Mouse (Mus musculus) embryonic facial prominence, embryonic 15.5 days (tissue): ENCODE measurements around the gene Rph3al. TPM values are rescaled to one million over a fixed set of nuclear protein-coding genes. Genes with fewer than 3 reads are reported as not detected.

Source experiments
- ATAC-seq: fragments of 200-750 bp; cut with Nextera tagmentation; 2 replicates; pipeline ENCODE4 v1.8.0; 2017; ENCODE audit warnings: low read depth, moderate TSS enrichment; ENCODE audit not compliant: insufficient number of reproducible peaks, low FRiP score, low TSS enrichment
- H3K27ac ChIP-seq: fragments of 300-500 bp; sonication (generic); replicated peaks from 2 replicates; pipeline ENCODE4 v1.5.1; 2015; ENCODE audit warnings: mild to moderate bottlenecking, inconsistent platforms
- H3K27me3 ChIP-seq: fragments of 300-500 bp; sonication (generic); 2 replicates; pipeline ENCODE4 v1.6.1; 2015; ENCODE audit warnings: inconsistent platforms
- H3K36me3 ChIP-seq: fragments of 300-500 bp; sonication (generic); 2 replicates; pipeline ENCODE4 v1.6.1; 2015; ENCODE audit warnings: mild to moderate bottlenecking, inconsistent platforms
- H3K4me1 ChIP-seq: fragments of 300-500 bp; sonication (generic); 2 replicates; pipeline ENCODE4 v1.6.1; 2015; ENCODE audit warnings: inconsistent platforms
- H3K4me2 ChIP-seq: fragments of 300-500 bp; sonication (generic); replicated peaks from 2 replicates; pipeline ENCODE4 v1.6.1; 2015; ENCODE audit warnings: mild to moderate bottlenecking, inconsistent platforms
- H3K4me3 ChIP-seq: fragments of 300-500 bp; sonication (generic); replicated peaks from 2 replicates; pipeline ENCODE4 v1.5.1; 2015; ENCODE audit warnings: mild to moderate bottlenecking, inconsistent platforms
- H3K9ac ChIP-seq: fragments of 300-500 bp; sonication (generic); 2 replicates; pipeline ENCODE4 v1.6.1; 2015; ENCODE audit warnings: inconsistent platforms
- H3K9me3 ChIP-seq: fragments of 300-500 bp; sonication (generic); replicated peaks from 2 replicates; pipeline ENCODE4 v1.6.1; 2016; ENCODE audit warnings: inconsistent platforms
- WGBS: fragments of 180-500 bp; shearing (Covaris S2); methylation state at CpG from one replicate; pipeline ENCODE4 v1.1.7; 2015; 5-methylcytosine and 5-hydroxymethylcytosine counted together
- polyA plus RNA-seq: library from polyadenylated mRNA; unstranded; fragments of >200 nt; fragmentation: Nextera tagmentation; extraction: Ambion mirVana; gene quantifications from 2 replicates; pipeline ENCODE4 v1.2.1, GENCODE M21; 2015

Rph3al gene
- polyA plus RNA-seq, 1 experiment from 2014 or later: 3.6 TPM

DNA sequence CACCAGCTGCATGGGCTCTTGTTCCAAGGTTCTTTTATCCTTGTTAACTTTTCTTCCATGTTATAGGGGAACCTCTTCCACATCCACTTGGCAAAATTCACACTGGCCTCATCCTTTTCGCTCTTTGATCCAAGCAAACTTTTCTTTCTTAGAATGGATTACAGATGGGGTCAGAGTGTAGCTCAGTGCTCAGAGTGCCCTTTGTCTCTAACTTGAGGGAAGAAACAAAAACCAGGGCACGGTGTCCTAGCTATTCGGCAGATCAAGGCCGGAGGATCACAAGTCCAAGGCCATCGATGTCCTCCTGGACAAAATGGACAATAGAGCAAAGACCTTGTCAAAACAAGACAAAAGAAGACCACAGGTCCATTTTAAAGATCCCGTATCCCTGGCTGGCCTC lies 30.5 kb upstream of the Rph3al start:
- ATAC-seq: no peak
- Histone ChIP-seq H3K36me3 (no peaks in the 10 kb centered on the region), H3K27ac (no peak overlapping the region), H3K4me2 (no peak overlapping the region), H3K4me1 (peaks cover 33% of the 10 kb centered on the region), H3K9me3 (no peaks in the 10 kb centered on the region), H3K9ac (no peak overlapping the region), H3K27me3 (0 out of 2 replicates have a peak, but pooled peaks cover 15% of the 10 kb centered on the region), H3K4me3 (no peak overlapping the region)
- 88% methylated on average over 6 of the region's 6 CpGs for WGBS

DNA sequence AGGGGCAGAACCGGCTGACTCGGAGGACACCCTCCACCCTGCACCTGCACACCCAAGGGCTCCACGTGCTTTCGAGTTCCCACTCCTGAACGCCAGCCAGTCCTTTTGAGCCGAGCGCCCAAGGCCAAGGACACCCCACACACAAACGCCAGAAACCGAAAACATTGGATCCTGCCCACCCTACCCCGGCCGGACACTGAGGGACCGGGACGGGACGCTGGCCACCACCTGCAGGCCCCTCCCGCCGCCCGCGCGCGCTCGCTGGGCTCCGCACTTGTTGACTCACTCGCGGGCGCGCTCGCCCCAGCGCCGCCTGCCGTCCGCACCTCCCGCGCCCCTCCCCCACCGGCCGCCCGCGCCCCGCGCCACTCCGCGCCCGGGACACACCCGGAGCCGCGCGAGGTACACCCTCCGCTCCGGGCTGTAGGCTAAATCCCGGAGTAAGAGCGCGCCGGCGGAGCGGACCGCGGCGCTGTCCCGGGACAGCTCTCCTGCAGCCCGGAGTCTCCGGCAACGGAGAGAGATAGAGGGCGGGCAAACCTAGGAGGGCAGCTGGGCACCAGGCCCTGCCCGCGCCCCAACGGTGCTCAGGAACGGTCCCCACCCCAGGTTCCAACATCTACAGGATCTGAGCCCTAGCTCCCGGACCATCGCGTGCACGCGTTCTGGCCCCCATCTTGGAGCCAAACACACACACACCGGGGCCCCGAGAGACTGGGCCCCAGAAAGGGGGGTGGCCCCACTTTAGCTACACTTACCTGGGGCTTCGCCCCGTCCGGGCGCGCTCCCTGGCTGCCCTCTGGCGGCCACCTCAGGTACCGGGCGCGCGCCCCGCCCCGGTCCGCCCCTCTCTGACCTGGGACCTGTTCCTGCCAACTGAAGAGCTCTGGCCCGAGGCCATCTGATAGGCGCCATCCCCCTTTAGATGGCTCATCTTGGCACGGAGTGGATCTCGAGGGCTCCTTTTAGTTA lies 28.5 kb upstream of the Rph3al start:
- H3K4me1 ChIP-seq: peaks cover 30% of the 10 kb centered on the region
- no peaks in the 10 kb centered on the region for H3K9me3 ChIP-seq
- peak overlapping the region; percentile 97 for H3K4me2 ChIP-seq
- H3K9ac ChIP-seq: peak overlapping the region; percentile 26; the same call in 1 of the 2 replicates
- peak; percentile 64 for ATAC-seq
- H3K36me3 ChIP-seq: no peaks in the 10 kb centered on the region
- under 1% methylated on average over 87 of the region's 90 CpGs for WGBS
- H3K27ac ChIP-seq: peak overlapping the region; percentile 44
- 0 out of 2 replicates have a peak, but pooled peaks cover 15% of the 10 kb centered on the region for H3K27me3 ChIP-seq
- peak overlapping the region; percentile 55 for H3K4me3 ChIP-seq

DNA sequence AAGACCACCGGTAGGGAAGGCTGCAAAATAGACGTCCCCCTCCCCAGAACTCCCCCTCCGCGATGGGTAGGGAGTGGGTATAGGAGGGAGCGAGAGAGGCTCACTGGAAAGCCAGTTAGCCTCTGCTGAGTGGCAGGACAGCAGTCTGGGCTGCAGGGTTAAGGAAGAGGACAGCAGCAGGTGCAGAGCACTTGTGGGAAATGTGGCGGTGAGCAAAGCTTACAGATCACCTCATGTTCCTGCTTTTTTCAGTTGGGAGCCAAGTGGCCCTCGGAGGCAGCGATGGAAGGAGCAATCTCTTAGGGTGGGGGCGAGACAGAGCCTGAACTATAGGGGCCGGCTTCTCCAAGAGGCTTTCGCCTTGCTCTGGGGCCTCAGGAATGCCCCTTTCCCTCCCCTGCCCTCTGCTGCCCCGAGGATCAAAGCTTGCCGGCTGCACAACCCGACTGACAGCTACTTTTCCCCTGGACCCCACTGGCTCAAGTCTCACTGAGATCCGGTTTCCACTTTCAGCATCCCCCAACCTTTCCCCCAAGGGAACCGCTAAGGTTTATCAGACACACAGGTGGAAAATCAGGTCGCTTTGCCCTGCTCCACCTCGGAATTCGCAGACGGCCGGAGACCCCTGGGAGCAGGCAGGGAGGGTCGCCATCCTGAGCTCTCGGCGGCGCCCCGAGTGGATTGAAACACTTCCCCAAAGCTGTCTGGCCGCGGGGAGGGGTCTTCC lies 27.6 kb upstream of the Rph3al start:
- Histone ChIP-seq H3K4me1 (peaks cover 30% of the 10 kb centered on the region), H3K4me2 (peak overlapping the region; percentile 97), H3K4me3 (peak overlapping the region; percentile 55), H3K27me3 (0 out of 2 replicates have a peak, but pooled peaks cover 15% of the 10 kb centered on the region), H3K9me3 (no peaks in the 10 kb centered on the region), H3K9ac (peak overlapping the region; percentile 26; the same call in 1 of the 2 replicates), H3K36me3 (no peaks in the 10 kb centered on the region), H3K27ac (no peak overlapping the region; the same call in 1 of the 2 replicates)
- no peak for ATAC-seq
- WGBS: 9% methylated on average over 28 of the region's 28 CpGs

DNA sequence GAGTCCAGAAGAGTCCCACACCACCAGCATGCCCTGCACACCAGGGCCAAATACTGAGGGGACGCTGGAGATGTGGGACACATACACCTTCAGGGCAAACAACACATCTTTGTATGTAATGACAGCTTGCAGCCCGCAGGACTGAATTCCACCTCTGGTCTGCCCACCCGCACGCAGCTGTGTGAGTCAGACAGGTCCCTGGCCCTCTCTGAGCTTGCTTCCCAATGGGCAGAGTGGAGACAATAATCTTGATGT lies 26.2 kb upstream of the Rph3al start:
- Histone ChIP-seq H3K4me1 (peaks cover 30% of the 10 kb centered on the region), H3K9me3 (no peaks in the 10 kb centered on the region), H3K36me3 (no peaks in the 10 kb centered on the region), H3K9ac (no peak overlapping the region), H3K4me3 (no peak overlapping the region), H3K4me2 (no peak overlapping the region), H3K27me3 (0 out of 2 replicates have a peak, but pooled peaks cover 15% of the 10 kb centered on the region), H3K27ac (no peak overlapping the region)
- WGBS: 35% methylated on average over 4 of the region's 4 CpGs
- ATAC-seq: no peak

DNA sequence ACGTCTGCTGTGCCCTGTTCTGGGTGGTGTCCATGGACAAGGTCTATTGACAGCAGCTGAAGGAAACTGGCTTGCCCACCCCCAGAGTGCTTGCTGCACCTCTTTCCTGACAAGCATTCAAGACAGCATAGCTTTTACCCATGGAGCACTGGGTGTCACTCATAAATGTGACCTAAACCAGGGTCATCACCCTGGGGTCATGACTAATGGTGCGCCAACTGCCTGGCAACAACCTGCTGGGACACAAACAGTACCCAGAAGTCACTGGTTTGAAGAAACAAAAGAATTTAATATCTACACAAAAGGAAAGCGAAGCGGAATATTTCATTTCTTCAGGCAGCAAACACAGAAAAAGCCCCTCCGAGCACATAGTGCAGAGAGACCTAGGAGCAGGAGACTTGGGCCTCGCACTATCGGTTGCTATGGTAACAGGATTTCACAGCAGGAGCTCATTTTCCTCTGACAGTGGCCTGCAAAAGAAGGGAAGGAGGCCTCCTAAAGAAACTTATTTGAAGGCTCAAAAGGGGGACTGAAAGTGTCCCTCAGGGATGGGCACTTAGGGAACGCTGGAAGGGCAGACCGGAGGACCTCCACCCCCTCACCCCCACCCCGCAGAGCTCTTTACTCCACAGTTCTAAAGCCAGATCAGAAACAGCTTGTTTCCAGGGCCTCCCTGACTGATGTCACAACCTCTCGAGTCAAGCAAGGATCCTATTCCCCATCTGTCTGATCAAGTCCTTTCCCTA lies 25.7 kb upstream of the Rph3al start:
- no peaks in the 10 kb centered on the region for H3K9me3 ChIP-seq
- no peak for ATAC-seq
- peaks cover 30% of the 10 kb centered on the region for H3K4me1 ChIP-seq
- H3K9ac ChIP-seq: no peak overlapping the region
- no peak overlapping the region for H3K4me3 ChIP-seq
- no peak overlapping the region for H3K4me2 ChIP-seq
- WGBS: 31% methylated on average over 11 of the region's 11 CpGs
- H3K36me3 ChIP-seq: no peaks in the 10 kb centered on the region
- 0 out of 2 replicates have a peak, but pooled peaks cover 15% of the 10 kb centered on the region for H3K27me3 ChIP-seq
- no peak overlapping the region for H3K27ac ChIP-seq

DNA sequence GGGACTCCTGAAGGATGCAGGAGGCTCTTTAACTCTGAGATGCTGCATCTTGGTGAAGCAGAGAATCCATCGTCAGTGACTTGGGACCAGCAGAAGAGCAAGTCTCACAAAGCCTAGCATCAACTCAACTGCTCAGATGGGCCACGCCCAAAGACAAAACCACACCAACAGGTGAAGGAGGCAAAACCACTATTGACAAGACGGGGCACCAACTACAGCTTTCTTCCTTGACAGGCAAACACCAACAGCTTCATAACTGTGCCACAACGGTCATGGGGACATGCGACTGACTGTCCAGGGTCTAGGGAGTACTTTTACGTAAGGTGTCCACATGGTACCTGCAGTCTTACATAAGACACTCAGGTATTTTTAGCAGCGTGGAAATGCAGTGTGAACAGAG lies 23.6 kb upstream of the Rph3al start:
- Histone ChIP-seq H3K4me1 (peaks cover 23% of the 10 kb centered on the region), H3K27me3 (0 out of 2 replicates have a peak, but pooled peaks cover 6% of the 10 kb centered on the region), H3K4me3 (no peak overlapping the region), H3K27ac (no peak overlapping the region), H3K9me3 (no peaks in the 10 kb centered on the region), H3K9ac (no peak overlapping the region), H3K4me2 (no peak overlapping the region), H3K36me3 (no peaks in the 10 kb centered on the region)
- ATAC-seq: no peak
- WGBS: 87% methylated on average over 7 of the region's 7 CpGs

DNA sequence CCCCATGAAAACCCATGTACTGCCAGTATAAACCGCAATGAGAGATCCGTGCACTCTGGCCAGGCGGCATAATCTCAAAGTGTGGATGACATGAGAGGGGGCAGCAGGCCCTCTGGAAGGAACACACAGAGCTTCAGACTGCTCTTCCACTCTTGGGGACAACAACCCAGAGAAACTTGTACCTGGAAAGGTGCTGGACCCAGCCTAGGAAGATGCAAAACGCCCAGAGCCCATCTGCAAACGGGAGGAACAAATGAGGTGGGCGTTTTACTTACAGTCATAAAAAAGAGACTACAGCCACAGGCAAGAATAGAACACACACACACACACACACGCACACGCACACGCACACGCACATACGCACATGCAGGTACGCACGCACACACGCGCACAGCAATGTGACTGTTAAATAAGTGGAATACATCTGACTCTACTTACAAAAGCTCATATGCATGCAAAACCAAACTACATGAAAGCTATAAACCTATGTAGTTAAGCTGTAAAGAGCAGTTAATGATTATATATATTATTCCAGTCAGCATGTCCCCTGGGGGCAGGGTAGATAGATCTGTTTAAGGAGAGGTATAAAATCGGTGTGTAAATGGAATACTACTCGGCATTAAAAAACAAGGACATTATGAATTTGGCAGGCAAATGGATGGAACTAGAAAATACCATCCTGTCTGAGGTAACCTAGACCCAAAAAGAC lies 19.0 kb upstream of the Rph3al start:
- ATAC-seq: no peak
- Histone ChIP-seq H3K27me3 (no peaks in the 10 kb centered on the region), H3K4me2 (no peak overlapping the region), H3K9ac (no peak overlapping the region), H3K4me3 (no peak overlapping the region), H3K36me3 (no peaks in the 10 kb centered on the region), H3K9me3 (no peaks in the 10 kb centered on the region), H3K27ac (no peak overlapping the region), H3K4me1 (no peaks in the 10 kb centered on the region)
- 86% methylated on average over 17 of the region's 17 CpGs for WGBS

DNA sequence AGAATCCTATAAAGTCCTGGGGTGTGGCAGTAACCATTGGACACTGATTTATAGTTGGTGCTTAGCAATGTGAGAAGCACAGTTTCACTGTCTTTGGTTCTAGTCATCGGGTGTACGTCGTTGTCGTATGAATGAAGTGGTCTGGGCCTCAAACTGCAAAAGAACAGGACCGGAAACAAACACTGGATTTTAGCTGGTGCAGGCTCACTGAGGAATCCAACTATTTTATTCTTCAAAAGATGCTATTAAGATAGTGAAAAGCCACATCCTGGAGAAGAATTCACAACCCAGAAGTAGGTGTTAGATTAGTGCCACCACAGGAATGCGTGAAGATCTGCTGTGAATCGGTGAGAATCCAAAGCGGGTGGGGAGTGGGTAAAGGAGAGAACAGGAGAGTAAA lies 18.4 kb upstream of the Rph3al start:
- Histone ChIP-seq H3K36me3 (no peaks in the 10 kb centered on the region), H3K4me3 (no peak overlapping the region), H3K9me3 (no peaks in the 10 kb centered on the region)

DNA sequence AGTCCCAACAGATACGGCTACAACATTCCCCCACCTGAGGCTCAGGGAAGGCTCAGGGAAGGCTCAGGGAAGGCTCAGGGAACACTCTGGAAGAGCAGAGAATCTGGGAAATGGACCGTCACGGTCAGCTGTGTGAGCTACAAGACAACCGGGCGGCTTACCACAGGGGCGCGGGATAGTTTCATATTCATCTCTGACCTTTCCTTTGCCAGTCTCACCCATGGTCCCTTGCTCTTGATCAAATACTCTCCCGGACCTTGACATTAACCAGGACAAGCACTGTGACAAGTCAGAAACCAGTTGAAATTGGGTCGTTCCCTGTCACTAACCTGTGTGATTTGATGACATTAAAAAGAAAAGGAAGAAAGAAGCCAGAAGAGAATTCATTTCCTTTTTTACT lies 16.7 kb upstream of the Rph3al start:
- 85% methylated on average over 9 of the region's 9 CpGs for WGBS
- Histone ChIP-seq H3K27ac (no peak overlapping the region), H3K4me2 (no peak overlapping the region), H3K27me3 (no peaks in the 10 kb centered on the region), H3K4me1 (no peaks in the 10 kb centered on the region), H3K9me3 (no peaks in the 10 kb centered on the region), H3K36me3 (no peaks in the 10 kb centered on the region), H3K9ac (no peak overlapping the region), H3K4me3 (no peak overlapping the region)
- ATAC-seq: no peak

More for the DNA sequence above, 18.4 kb upstream of the Rph3al start:
- Histone ChIP-seq H3K27ac (no peak overlapping the region), H3K9ac (no peak overlapping the region), H3K4me2 (no peak overlapping the region), H3K4me1 (no peaks in the 10 kb centered on the region), H3K27me3 (no peaks in the 10 kb centered on the region)
- 65% methylated on average over 8 of the region's 8 CpGs for WGBS
- ATAC-seq: no peak

DNA sequence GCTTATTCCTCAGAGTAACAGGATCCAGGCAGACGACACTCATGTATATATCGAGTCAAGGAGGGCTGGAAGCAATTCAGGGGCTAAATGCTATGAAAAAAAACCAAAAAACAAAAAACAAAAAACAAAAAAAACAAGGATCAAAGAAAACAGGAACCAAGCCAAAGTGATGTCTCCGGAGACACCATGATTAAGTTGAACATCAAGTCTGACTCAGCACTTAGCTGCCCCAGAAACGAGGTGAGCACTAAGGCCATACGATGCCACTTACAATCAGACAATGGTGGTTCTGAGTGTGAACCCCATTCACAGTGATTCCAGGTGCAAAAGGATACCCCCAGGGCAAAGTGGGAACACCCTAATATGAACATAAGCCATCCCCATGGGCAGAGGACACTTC lies 13.7 kb upstream of the Rph3al start:
- no peak for ATAC-seq
- Histone ChIP-seq H3K4me1 (0 out of 2 replicates have a peak, but pooled peaks cover 4% of the 10 kb centered on the region), H3K36me3 (no peaks in the 10 kb centered on the region), H3K27ac (no peak overlapping the region), H3K9me3 (no peaks in the 10 kb centered on the region), H3K9ac (no peak overlapping the region), H3K4me3 (no peak overlapping the region), H3K4me2 (no peak overlapping the region), H3K27me3 (no peaks in the 10 kb centered on the region)
- 52% methylated on average over 5 of the region's 5 CpGs for WGBS
